Mouse (Mus musculus): Measurements from ENCODE around the gene Smyd5.

Gene Smyd5

DNA sequence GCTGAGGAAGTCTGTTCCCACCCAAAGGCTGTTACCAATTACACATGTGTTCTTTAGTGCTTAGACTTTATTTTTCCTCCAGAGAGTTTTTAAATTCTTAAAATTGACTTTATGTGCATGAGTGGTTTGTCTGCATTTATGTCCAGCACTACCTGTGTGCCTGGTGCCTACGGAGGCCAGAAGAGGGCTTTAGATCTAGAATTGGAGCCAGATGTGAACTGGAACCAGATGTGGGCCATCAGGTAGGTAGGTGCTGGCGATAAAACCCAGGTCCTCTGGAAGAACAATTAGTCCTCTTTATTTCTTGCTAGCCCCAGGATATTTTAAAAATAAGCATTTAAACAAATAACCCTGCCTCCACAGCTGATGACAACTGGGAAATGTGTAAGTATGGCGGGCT is 59.8 kb downstream of the Smyd5 start:
- no peak for DNase-seq (ENCODE audit: low spot score in 2 of 2)

Measured in frontal cortex, postnatal 10 days (tissue).